Mouse (Mus musculus) liver, postnatal 0 days (tissue): ENCODE measurements around the gene Il6.

ENCODE experiments used
- CTCF ChIP-seq: sonication (generic); IDR thresholded peaks from 2 replicates; pipeline ENCODE4 v1.5.1; 2016; ENCODE audit warnings: antibody characterized with exemption, low read depth
- EP300 ChIP-seq: IDR thresholded peaks from 2 replicates; pipeline ENCODE4 v1.6.1; 2016; ENCODE audit warnings: antibody characterized with exemption, low read depth, mild to moderate bottlenecking

DNA sequence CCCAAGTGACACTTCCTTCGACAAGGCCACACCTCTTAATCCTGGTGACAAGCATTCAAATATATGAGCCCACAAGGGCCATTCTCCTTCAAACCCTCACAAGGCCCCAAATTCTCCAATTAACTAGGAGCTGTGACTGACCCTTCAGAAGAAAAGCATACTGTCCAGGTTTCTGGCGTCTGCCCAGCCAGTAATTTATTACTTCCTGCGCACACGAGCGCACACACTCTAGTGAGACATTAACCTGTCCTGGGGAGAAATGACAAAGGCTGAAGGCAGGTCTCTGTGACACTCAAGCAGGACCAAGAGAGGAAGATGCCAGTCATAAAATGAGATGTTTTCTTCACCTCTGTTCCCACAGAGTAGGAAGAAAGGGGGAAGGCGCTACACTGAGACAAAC, 54.8 kb downstream of the Il6 start:
- TF ChIP-seq CTCF (no peak), EP300 (no peak)
